Mouse (Mus musculus) ES-CJ7 (cell line): ENCODE results near the gene Nprl3.
"Not testable (repeated sequence)": the region's sequence is repeated elsewhere in the genome, so short reads cannot be mapped to it uniquely, and the experiment has no call there.

Source experiments
- DNase-seq: peaks from one replicate; pipeline ENCODE4 v3.0.0; 2011; ENCODE audit warnings: low read depth, low spot score

The Nprl3 gene

DNA sequence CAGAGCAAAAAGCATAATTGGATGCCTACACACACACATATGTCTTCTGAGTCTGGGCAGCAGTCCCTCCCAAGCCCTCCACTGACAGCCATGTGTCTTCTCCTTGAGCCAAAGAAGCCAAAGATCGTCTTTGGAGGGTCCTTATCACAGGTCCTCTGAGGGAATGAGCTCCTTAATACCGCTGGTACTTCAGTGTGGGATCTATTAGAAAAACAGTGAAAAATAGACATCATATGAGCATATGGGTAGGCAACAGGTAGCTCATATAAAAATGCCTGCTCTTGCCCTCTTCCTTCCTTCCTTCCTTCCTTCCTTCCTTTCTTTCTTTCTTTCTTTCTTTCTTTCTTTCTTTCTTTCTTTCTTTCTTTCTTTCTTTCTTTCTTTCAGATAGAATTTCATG lies 17.1 kb upstream of the Nprl3 start:
- not testable (repeated sequence) for DNase-seq

DNA sequence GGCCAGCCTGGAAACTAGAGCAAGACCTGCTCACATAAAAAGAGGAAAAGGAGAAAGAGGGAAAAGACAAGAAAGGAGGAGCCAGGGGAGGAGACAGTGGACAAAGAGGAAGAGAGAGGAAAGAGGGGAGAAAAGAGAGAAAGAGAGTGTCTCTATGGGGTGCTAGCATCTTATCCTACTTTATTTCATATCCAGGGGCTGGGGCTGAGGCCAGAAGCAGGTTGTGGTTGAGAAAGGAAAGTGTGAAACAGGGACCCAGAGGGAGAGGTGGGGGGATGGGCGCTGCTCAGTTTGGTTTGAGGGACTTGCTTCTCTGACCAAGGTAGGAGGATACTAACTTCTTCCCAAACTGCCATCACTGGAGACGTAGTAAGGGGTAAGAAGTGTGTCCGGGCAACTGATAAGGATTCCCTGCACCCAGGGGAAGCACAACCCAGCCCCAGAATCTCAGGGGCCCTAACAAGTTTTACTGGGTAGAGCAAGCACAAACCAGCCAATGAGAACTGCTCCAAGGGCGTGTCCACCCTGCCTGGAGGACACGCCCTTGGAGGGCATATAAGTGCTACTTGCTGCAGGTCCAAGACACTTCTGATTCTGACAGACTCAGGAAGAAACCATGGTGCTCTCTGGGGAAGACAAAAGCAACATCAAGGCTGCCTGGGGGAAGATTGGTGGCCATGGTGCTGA lies 15.7 kb upstream of the Nprl3 start, which contains the start of gene Hba-a1:
TSS of gene Hba-a1 (plus strand) at position 421 of the 687 bp plus-strand sequence.
- not testable (repeated sequence) for DNase-seq

DNA sequence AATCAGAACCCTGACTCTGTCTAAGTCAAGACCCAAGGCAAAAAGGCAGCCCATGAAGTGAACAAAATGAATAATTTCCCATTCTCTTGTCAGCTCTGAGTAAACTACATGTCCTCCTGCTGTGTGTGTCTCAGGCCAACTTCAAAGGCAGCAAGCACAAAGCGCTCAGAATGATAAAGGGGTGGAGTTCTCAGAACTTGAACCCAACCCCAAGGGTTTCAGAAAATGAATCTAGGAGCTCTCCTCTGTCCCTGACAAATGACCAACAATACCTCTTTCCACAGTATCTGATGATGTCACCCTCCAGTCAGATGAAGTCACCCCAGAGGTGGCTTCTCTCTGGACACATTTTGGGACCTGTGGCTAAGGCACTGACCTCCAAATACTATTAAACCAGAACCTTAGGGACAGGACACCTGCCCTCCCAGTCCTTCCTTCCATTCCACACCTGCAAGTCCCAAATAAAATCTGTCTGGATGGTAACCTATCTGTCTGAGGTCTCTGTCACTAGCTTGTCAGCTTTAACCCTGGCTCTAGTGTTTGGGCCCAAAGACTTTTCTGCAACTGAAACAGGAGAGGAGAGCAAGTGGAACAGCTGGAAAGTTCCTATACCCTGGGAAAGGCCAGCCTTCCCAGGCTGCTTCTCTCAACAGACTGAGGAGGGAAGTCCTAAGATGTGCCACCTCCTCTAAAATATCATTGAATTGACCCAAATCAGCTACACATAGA lies 14.1 kb upstream of the Nprl3 start:
- no peak for DNase-seq

DNA sequence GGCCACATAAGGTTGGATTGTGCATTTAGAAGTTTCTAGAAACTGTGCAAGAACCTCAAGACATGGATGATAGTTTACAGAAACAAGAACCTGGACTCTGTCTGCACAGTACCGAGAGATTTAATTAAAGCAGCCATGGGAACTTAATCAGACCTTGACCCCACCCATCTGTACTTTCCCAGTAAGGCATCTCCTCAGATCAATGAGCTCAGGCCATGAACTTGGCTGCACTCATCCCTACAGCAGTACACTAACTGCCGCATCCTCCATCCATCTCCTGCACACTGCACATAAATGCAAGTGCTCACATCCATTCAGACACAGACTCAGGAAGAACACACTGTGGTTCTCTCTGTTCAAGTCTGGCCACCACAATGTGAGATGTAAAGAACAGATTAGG lies 13.1 kb upstream of the Nprl3 start:
- DNase-seq: no peak

DNA sequence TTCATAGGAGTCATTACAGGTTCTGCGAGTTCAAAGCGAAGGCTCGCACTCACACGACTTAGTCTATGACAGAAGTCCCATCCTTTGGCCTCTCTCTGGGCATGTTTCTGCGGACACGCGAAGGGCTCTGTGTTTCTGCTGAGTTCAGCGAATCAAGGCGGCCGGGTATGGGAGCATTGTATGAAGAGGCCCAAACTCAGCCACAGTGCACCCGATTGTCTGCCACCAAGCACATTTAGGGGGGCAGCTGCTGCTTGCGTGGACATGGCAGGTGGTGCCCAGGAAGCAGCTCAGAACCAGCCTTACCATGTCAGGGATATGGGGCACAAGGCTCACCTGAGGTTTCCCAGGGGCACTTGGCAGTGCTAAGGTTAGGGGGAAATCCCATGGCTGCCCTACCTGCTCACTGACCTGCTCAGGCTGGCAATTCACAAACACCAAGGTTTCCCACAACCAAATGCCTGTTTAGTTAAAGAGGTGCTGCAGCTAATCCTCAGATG lies 11.0 kb upstream of the Nprl3 start:
- no peak for DNase-seq

DNA sequence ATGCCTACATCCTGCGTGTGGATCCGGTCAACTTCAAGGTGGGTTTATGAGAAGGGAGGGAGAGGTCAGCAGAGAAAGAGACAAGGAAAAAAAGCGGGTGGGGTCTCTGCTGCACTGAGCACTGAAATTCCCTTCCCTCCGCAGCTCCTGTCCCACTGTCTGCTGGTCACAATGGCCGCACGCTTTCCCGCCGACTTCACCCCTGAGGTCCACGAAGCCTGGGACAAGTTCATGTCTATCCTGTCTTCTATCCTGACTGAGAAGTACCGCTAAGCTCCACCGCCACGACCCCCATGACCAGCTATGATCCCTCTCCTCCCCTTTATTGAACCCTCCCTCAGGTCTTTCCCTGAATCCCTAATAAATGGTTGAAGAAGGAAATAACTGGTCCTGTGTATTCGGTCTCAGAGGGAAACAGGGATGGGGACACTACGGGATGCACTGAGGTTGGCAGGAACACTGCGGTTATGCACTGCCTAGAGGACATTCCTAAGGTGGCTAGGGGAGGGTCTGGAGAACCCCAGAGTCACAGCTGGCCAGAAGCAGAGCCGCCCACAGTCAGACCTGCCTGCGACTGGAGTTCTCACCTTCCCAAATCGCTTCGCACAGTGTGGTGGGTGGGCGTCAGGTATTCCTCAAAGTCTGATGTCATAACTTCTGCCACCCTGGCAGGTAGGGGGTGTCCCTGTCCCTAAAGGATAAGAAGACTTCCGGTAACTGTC lies 10.4 kb upstream of the Nprl3 start:
- DNase-seq: no peak

DNA sequence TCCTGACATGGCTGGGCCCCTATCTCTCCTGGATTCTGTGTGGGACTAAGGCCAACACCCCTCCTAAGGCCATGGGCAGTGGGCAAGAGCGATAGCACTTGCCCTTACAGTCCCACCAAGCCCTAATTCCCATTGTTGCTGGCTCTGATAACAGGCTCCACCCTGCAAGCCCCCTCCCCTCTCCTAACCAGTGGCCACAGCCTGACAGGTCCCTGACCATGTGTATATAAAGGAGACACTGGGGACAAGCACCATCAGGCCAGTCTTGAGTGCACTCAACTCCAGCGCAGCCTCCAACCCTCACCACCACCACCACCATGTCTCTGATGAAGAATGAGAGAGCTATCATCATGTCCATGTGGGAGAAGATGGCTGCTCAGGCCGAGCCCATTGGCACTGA lies 8.8 kb upstream of the Nprl3 start, which contains the start of gene Hba-x:
TSS of gene Hba-x (plus strand) at position 54 of the 400 bp plus-strand sequence.
- DNase-seq: no peak

DNA sequence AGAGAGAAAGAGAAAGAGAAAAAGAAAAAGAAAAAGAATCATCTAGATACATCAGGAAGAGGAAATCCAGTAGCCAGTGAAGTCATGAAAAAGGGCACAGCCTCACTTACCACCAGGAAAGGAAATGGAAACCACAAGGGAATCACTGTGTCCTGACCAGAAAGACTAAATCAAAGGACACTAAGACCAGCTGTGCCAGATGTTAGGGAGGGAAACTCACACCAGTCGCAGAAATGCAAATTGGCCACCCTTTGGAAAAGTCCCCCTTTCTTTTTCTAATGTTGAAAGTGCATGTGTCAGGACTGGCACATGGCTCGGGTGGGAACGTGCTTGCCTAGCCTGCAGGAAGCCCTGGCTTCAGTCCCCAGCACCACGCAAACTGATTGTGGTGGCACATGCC lies 3.7 kb upstream of the Nprl3 start:
- no peak for DNase-seq

DNA sequence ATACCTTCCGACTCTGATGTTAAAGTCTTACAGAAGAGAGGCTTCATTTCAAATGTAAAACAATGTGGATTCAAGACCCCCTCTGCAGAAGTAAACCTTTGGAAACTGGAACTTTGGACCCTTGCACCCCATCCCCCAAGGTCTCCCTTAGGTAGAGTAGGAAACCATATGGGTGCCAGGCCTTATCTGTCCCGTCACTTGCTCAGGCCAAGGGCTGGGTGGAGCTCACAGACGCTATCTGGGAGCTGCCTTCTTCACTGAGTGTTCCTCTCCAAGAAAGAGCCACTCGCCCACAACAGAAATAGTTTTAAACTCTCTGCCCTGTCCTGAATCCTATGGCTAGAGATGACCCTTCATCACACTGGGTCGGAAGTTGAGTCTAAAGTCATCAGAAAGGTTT lies 1.4 kb upstream of the Nprl3 start:
- no peak for DNase-seq

DNA sequence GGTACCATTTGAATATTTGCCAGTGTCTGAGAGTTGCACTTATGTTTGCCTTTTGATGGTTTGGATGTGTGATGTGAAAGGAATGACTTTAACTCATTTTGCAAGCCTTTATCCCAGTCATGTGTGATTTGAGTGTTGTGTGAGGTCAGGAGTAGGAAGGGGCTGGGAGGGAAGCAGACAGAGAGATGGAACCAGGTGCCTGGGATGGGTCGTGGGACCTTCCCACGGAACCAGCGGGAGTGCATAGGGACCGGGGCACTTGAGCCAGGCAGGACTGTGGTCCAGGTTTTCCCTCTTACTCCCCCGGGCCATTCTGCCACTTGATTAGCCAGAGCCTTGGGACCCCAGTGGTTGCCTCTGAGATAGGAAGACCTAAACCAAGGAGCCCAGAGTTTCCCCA lies 457 bp upstream of the Nprl3 start:
- DNase-seq: peak; percentile 27

DNA sequence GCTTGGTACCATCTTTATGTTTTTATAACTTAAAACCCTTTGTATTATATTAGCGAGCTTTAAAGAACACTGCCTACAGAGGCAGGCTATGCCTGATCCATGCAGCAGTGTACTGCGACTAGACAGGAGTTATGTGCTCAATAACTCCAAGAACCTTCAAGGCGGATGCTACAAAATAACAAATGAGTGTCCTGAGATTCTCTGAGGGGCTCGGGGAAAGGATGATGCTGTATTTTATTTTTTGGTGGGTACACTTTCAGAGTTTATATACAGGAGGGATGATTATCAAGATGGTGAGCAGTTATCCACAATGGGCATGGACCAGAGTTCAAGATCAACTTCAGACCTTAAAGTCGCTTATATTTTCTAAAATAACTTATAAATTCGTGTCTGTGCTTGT lies 731 bp downstream of the Nprl3 start:
- DNase-seq: no peak

DNA sequence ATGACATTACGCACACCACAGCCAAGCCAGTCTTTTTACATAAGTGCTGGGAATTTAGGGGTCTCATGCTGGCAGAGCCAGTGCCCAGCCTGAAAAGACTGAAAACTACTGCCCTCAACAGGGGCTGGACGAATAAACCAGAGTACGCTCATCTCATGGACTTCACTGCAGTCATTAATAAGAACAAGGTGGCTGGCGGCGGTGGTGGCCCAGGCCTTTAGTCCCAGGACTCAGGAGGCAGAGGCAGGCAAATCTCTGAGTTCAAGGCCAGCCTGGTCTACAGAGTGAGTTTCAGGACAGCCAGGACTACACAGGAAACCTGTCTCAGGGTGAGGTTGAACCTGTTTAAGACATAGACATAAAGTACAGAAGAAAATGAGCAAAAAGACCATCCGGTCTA lies 1.3 kb downstream of the Nprl3 start:
- no peak for DNase-seq

DNA sequence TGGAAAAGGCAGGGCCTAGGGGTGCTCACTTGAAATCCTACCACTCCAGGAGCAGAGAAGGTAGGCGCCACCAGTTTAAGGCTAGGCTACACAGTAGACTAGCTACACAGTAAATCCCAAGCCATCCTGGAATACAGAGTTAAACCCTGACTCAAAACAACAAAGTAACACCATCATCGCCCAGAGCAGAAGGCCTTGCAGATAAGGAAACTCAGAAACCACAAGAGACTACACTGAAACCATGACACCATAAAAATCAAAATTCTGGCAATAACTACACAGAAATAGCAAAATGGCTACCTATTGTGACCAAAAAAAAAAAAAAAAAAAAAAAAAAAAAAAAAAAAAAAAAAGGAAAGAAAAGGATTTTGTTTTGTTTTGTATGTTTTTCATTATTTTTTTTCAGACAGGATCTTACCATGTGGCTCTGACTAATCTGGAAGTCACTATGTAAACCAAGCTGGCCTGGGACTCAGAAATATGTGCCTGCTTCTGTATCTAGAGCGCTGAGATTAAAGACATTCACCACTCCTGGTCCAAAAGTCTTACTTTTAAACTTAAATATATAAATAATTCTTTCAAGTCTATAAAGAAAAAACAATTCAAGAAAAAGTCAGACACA lies 2.3 kb downstream of the Nprl3 start:
- no peak for DNase-seq

DNA sequence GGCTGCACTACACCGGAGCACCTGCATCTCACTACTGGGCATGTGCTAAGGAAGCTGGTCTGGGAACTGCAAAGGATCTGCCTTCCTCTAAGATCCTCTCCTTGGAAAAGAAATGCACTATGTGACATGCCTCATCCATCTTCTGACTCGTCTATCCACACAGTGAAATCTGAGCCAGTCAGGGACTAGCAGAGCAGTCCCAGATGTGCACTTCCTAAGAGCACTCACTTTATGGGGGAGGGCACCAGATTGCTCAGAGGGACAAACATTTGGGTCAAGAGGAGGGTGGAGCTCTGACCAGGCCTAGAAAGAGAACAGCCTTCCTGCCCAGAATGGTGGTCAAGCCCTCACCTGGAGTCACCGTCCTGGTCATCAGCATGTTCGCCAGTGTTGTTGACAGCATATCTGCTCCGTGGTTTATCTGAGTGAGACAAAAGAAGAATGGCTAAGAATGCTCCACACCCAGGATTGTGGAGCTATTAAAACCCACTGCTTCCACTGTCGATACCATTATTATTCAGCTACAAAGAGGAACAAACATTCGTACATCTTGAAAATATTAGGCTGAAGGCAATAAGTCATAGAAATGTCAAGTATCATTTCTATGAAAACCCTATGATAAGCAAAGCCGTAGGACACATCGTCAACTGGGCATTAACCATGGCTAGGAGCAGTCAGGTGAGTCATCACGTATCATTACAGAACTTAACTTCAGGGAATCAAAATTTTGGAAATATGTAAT lies 4.7 kb downstream of the Nprl3 start:
- no peak for DNase-seq

DNA sequence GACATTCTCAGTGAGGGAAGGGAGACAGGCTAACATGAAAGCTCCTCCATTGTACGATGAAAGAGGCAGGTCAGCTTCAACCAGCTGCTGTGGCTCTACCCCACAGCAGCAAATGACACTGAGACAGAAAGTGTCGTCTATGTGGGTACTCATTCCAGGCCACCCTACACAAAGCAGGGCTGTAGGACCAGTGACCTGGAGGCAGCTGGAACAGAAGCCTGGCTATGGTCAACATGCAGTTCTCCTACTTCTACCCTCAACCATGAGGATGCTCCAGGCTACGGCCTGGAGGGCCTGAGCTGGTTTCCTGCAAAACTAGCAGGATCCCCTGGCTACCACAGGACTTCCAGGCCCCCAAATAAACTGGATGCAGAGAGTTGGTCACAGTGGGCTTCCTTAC lies 10.9 kb downstream of the Nprl3 start:
- DNase-seq: no peak

DNA sequence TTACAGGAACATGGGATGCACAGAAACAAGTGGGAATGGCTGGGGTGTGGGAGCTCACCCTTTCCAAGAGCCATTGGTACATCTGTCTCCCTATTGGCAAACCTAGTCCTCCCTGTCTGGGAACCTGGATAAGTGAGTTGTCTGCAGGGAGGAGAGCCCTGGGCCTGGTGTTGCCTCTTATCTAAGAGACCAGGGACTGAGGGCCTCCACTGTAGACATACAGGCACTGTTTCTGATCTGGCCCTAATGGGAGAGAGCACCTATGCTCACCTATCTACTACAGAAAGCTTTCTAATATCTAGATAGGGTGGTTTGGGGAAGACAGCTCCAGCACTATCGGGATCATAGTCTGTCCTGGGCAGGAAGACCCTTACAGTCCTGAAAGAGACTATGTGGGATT lies 11.4 kb downstream of the Nprl3 start:
- no peak for DNase-seq

DNA sequence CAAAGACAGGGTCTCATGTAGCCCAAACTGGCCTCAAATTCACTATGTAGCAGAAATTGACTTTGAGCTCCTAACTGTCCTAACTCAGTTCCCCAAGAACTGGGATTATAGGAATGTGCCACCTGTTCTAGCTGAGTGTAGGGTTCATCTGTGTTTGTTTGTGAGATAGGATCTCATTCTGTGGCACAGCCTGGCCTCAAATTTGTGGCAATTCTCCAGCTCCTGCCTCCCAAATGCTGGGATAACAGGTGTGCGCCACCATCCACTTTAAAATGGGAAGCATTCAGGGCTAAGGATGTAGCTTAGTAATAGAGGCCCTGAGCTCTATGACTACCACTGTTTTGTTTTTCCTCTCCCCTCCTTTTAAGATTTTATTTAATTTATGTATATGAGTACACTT lies 14.4 kb downstream of the Nprl3 start:
- DNase-seq: no peak

DNA sequence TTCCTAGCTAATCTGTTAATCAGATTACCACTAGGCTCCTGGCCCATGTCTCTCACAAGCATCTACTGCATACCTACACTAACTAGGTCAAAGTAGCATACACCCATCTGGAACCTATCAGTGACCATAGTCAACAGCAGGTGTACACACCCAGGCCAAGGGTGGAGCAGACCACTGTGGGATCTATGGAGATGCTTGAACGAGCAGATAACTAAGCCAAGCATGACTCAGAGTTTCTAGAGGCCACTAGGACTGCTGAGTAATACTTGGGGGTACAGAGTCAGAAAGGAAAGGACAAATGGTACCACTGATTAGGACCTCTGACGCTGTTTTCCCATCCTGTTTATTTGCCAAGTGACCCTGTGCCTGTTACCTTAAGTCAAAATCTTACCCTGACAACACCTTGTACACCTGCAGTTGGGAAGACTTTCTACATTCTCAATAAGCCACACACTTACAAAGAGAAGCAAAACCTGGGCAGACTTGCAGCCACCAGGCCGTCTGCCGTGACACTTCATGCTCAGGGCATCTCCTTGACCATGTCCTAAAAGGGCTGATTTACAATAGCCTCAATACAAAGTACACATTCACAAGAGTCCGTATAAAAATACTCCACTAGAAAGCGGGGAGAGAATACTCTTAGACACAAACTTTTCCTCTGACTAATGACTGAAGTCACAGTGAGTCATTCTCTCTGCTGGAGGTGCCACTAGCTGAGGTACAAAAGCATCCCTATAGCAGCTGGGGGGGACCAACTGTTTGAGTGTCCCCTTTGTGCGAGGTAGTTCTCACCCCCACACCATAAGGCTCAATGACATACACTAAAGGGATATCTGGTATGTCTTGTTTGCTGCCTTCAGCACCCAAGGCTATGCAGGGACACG lies 16.4 kb downstream of the Nprl3 start:
- no peak for DNase-seq

DNA sequence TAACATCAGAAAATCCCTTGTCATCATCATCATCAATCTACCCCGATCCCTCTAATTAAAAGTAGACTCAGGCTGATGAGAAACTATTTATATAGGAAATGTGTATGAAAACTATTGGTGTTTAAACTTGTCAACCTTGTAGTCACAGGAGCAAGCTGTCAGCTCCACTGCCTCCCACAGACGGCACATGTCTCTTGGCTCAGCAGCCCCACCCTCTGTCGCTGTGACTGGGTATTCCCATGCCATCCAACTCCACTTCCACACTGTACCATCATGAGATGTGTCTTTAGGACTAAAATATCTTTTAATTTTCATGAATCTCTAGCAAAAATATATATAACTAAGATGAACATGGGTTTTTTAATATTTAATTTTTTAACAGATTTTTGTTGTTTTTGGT lies 19.2 kb downstream of the Nprl3 start:
- DNase-seq: no peak

DNA sequence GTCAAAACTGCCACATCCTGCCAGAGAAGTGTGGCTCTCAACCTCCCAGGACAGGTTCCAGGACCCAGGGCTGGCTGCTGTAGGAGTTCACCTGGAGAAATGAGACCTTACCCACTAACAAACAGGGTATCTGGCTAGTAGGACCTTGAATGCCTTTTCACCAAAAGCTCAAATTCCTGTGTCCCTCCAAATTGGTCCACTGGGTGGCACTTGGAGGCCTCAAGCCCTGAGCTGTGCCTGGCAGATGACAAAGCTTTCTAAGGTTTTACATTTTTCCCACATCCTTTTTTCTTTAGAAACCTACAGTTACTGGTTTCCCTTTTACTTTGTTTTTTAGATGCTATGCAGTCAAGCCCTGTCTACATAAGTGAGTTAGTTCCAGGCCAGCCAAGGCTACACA lies 20.4 kb downstream of the Nprl3 start:
- no peak for DNase-seq
